Mouse (Mus musculus): ENCODE measurements around the gene Fbrsl1. TPM values are rescaled to one million over a fixed set of nuclear protein-coding genes. Genes with fewer than 3 reads are reported as not detected.

Gene Fbrsl1
- polyA plus RNA-seq, 1 experiment: 29.4 TPM

DNA sequence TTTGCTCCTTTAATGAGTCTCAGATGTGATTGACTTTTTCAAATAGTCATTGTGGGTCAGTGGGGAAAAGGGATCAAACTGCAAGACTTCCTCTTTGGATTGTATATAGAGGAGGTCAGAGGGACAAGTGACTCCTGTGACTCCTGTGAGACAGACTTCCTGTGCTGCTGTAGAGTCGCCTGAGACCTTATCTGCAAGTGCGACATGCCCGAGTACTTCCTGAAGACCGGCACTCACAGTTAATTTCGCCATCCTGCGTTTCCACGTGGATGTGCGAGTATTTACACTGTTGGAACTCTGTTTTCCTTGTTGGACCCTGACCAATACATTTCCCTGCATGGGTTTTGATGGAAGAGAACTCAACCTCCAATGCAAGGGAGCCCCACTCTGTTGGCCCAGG lies 30.9 kb upstream of the Fbrsl1 start:
- TF ChIP-seq CTCF (IDR thresholded peaks at IDR 0.05; ENCODE audit: low read depth, low read length) (no peak), POLR2A (IDR thresholded peaks at IDR 0.05; ENCODE audit: borderline replicate concordance, low read depth, low read length) (no peak)
- Histone ChIP-seq H3K4me3 (ENCODE audit: insufficient read depth, low read length) (no peak overlapping the region), H3K4me1 (ENCODE audit: control insufficient read depth, insufficient read depth, low read length) (peaks cover 11% of the 10 kb centered on the region), H3K27ac (ENCODE audit: insufficient read depth, low read depth, low read length) (no peak overlapping the region)

DNA sequence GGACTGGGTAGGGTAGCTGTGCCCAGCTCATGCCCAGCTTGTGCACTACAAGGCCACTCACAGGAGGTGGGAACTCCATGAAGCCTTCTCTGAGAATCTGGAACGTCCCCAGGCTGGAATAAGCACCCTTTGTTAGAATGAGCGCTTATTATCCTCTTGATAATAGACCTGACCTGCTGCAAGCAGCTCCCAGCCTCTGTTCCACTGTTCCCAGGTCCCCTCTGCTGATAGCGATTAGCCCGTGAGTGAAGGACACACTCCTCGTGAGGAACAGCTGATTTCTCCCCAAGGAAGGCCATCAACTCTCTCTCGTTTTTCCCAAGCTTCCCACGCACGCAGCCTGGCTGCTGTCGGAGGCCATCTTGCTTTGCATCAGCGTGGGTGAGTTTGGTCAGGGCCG lies 25.9 kb upstream of the Fbrsl1 start:
- H3K4me3 ChIP-seq (ENCODE audit: insufficient read depth, low read length): no peak overlapping the region
- no peak overlapping the region for H3K27ac ChIP-seq (ENCODE audit: insufficient read depth, low read depth, low read length)
- peaks cover 11% of the 10 kb centered on the region for H3K4me1 ChIP-seq (ENCODE audit: control insufficient read depth, insufficient read depth, low read length)
- no peak for TF ChIP-seq POLR2A (IDR thresholded peaks at IDR 0.05; ENCODE audit: borderline replicate concordance, low read depth, low read length)
- TF ChIP-seq CTCF (IDR thresholded peaks at IDR 0.05; ENCODE audit: low read depth, low read length): no peak

DNA sequence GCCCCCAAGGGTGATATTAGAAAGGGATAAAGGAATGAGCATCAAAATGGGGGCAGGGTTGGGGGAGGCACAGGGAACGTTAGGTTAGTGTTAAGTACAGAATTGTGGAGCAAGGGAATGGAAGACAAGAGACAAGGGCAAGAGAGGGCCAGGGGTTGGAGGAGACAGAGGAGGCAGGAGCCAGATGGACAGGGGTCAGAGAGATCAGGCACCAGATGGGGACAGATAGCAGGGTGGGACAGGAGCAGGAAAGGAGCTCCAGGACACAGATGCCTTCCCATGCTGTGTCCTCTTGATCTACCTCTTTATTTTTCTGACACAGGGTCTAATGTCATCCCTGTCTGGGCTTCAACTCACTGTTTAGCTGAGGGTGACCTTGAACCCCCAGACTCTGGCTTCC lies 24.5 kb upstream of the Fbrsl1 start:
- TF ChIP-seq POLR2A (IDR thresholded peaks at IDR 0.05; ENCODE audit: borderline replicate concordance, low read depth, low read length): no peak
- no peak for TF ChIP-seq CTCF (IDR thresholded peaks at IDR 0.05; ENCODE audit: low read depth, low read length)
- Histone ChIP-seq H3K4me1 (ENCODE audit: control insufficient read depth, insufficient read depth, low read length) (peaks cover 8% of the 10 kb centered on the region), H3K27ac (ENCODE audit: insufficient read depth, low read depth, low read length) (no peak overlapping the region), H3K4me3 (ENCODE audit: insufficient read depth, low read length) (no peak overlapping the region)

DNA sequence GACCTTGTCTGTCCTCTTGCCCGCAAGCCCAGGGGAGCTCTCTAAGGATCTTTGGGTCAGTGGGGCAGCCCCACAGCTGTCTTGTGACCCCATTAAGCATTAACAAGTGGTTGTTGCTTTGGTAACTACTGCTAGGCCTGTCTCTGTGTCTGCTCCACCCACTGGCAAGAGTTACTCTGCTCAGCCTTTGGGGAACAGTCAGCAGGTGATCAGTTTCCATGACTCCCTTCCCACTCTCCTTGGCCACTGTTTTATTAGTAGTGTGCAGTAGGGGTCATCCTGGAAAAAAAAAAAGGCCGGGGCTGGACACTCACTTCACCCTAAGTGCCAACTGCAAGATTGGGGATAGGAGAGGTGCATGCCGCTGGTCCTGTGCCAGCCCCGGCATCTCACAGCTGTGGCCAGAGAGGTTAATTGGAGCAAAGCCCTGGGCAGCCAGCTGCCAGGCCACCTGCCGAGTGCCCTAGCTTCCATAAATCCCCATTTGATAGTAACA lies 23.7 kb upstream of the Fbrsl1 start:
- Histone ChIP-seq H3K4me3 (ENCODE audit: insufficient read depth, low read length) (no peak overlapping the region), H3K27ac (ENCODE audit: insufficient read depth, low read depth, low read length) (no peak overlapping the region), H3K4me1 (ENCODE audit: control insufficient read depth, insufficient read depth, low read length) (peaks cover 11% of the 10 kb centered on the region)
- no peak for TF ChIP-seq CTCF (IDR thresholded peaks at IDR 0.05; ENCODE audit: low read depth, low read length)
- no peak for TF ChIP-seq POLR2A (IDR thresholded peaks at IDR 0.05; ENCODE audit: borderline replicate concordance, low read depth, low read length)

DNA sequence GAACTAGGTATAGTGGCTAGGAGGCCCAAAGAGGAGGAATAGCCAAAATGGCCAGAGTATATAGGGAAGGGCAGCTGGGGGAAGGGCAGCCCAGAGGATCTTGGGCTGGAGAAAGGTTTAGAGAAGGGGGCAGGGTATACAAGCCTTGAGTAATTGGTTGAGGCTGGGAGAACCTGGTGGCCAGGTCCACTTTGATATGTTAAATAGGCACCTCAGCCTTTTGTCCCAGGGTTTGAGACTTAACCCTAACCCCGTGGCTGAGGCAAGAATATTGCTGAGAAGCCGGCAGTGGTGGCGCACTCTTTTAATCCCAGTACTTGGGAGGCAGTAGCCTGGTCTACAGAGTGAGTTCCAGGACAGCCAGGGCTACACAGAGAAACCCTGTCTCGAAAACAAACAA lies 23.0 kb upstream of the Fbrsl1 start:
- Histone ChIP-seq H3K4me1 (ENCODE audit: control insufficient read depth, insufficient read depth, low read length) (peaks cover 7% of the 10 kb centered on the region), H3K4me3 (ENCODE audit: insufficient read depth, low read length) (no peak overlapping the region), H3K27ac (ENCODE audit: insufficient read depth, low read depth, low read length) (no peak overlapping the region)
- TF ChIP-seq CTCF (IDR thresholded peaks at IDR 0.05; ENCODE audit: low read depth, low read length) (no peak), POLR2A (IDR thresholded peaks at IDR 0.05; ENCODE audit: borderline replicate concordance, low read depth, low read length) (no peak)

DNA sequence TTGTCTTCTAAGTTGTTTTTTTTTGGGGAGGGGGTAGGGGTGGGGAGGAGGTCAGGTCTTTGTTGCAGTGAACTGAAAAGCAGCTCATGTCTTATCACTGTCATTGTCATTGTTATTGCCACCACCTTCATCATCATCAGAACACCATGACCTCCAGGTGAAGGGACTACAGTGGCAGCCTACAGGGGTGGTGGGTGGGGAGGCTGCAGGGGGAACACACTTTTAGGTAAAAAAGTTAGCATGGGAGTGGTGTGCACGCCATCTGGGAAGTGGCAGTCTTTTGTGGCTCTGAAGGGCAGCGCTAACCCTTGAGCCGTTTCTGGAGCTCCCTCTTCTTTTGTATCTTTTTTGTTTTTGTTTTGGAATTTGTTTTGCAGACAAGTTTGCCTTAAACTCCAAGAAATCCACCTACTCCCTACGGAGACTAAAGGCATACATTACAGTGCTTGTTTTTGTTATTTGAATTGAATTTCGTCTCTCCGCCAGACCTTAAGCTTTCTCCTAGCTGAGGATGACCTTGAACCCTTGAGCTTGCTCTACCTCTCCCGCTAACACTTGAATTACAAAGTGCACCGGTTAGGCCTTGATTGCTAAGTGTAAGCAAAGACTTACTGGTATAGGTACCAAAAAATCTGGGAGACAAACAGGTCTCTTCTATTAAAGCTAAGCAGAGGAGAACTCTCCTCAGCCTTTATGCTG lies 21.1 kb upstream of the Fbrsl1 start:
- no peak overlapping the region for H3K4me3 ChIP-seq (ENCODE audit: insufficient read depth, low read length)
- H3K4me1 ChIP-seq (ENCODE audit: control insufficient read depth, insufficient read depth, low read length): peaks cover 10% of the 10 kb centered on the region
- no peak for TF ChIP-seq CTCF (IDR thresholded peaks at IDR 0.05; ENCODE audit: low read depth, low read length)
- no peak for TF ChIP-seq POLR2A (IDR thresholded peaks at IDR 0.05; ENCODE audit: borderline replicate concordance, low read depth, low read length)
- H3K27ac ChIP-seq (ENCODE audit: insufficient read depth, low read depth, low read length): no peak overlapping the region

DNA sequence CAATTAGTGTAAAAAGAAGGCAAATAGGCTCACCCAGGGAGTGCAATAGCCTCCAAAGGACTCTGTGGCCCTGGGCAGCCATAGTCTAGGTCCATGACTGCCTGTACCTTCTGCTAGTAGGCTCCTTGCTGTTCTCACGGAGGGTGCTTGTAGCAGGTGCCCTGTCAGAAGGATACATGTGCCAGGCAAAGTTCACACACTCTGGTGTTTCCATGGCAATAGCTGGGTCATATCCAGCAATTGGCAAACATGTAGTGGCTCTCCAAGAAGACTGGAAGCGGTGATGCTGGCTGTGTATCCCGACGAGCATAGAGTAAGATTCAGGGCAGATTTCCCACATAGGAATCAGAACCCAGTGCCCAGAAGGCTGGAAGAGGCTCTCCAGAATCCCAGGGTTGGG lies 20.0 kb upstream of the Fbrsl1 start:
- Histone ChIP-seq H3K4me1 (ENCODE audit: control insufficient read depth, insufficient read depth, low read length) (peaks cover 10% of the 10 kb centered on the region), H3K27ac (ENCODE audit: insufficient read depth, low read depth, low read length) (no peak overlapping the region), H3K4me3 (ENCODE audit: insufficient read depth, low read length) (no peak overlapping the region)
- TF ChIP-seq CTCF (IDR thresholded peaks at IDR 0.05; ENCODE audit: low read depth, low read length) (no peak), POLR2A (IDR thresholded peaks at IDR 0.05; ENCODE audit: borderline replicate concordance, low read depth, low read length) (no peak)

DNA sequence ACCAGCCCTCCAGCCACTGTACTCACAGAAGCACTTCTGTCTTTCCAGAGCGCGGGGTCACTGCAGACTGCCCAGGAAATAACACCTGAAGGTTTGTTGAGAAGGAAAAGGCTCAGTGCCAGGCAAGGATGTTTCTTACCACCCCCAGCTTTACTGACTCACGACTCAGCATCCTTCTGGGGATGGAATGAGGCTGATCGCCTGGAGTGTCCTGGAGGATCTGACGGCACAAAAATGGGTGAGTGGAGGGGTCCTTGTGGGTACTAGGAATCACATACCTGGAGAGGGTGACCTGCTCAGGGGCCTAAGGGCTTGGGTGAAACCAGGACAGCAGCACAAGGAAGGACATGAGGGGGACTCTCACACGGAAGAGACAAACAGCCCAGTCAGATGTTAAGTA lies 19.4 kb upstream of the Fbrsl1 start:
- TF ChIP-seq CTCF (IDR thresholded peaks at IDR 0.05; ENCODE audit: low read depth, low read length) (no peak), POLR2A (IDR thresholded peaks at IDR 0.05; ENCODE audit: borderline replicate concordance, low read depth, low read length) (no peak)
- H3K4me3 ChIP-seq (ENCODE audit: insufficient read depth, low read length): no peak overlapping the region
- H3K4me1 ChIP-seq (ENCODE audit: control insufficient read depth, insufficient read depth, low read length): peaks cover 10% of the 10 kb centered on the region
- H3K27ac ChIP-seq (ENCODE audit: insufficient read depth, low read depth, low read length): no peak overlapping the region

DNA sequence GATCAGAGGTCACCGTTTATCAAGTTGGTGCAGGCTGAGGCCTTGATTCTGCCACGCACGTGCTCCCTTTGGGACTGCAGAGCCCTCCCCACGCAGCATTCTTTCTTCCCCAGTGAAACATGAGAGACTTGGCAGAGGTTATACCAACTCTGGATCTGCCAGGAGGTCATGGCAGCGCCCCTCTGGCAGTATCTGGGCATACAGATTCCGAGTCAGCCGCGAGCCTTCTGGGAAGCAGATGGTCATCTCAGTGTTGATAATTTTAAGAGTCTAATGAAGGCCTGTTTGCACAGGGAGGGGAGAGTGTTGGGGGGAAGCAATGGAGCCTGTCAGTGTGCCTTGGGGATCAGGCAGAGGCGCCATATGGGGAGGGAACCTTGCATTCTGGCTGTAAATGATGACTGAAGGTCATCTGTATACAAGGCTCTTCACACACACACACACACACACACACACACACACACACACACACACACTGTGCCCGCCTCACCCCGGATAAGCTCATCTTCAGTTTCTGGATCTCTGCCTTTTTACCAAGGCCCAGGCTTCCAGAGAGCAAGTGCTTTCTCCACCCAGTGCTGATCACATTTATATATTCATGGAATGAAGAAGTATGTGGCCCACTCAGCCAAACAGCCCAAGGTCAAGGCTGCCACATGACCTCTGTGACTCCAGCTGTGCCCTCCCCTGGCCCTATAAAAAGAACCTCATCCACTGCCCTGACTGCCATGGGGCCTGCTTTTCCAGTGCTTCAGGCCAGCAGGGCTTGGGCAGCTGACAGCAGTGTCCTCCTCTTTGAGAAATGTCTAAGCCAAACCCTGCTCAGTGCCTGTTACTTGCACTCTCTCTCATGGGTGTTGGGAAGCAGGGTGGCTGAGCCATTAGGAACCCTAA lies 18.5 kb upstream of the Fbrsl1 start:
- H3K4me1 ChIP-seq (ENCODE audit: control insufficient read depth, insufficient read depth, low read length): peaks cover 10% of the 10 kb centered on the region
- TF ChIP-seq CTCF (IDR thresholded peaks at IDR 0.05; ENCODE audit: low read depth, low read length): no peak
- TF ChIP-seq POLR2A (IDR thresholded peaks at IDR 0.05; ENCODE audit: borderline replicate concordance, low read depth, low read length): no peak
- no peak overlapping the region for H3K27ac ChIP-seq (ENCODE audit: insufficient read depth, low read depth, low read length)
- no peak overlapping the region for H3K4me3 ChIP-seq (ENCODE audit: insufficient read depth, low read length)

DNA sequence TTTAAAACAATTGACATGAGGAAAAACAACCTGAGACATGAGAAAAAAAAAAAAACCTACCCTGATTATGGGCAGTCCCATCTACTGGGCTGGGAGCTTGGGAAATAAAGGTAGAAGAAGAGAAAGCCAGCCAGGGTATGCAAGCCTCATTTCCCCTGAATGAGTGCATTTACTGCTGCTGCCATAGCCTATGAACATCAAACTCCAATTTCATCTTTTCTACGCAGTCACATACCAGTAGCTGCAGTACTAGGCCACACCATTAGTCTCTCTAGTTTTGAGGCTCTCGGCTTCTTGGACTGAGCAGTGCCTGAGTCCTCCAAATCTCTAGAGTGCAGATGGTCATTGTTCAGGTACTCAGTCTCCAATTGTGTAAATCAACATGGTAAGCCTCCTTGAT lies 14.3 kb upstream of the Fbrsl1 start:
- peaks cover 8% of the 10 kb centered on the region for H3K4me1 ChIP-seq (ENCODE audit: control insufficient read depth, insufficient read depth, low read length)
- TF ChIP-seq POLR2A (IDR thresholded peaks at IDR 0.05; ENCODE audit: borderline replicate concordance, low read depth, low read length) (no peak), CTCF (IDR thresholded peaks at IDR 0.05; ENCODE audit: low read depth, low read length) (no peak)
- no peak overlapping the region for H3K4me3 ChIP-seq (ENCODE audit: insufficient read depth, low read length)
- no peak overlapping the region for H3K27ac ChIP-seq (ENCODE audit: insufficient read depth, low read depth, low read length)
